ENCODE assay signal across 10 mouse cellular contexts in the genomic region with DNA sequence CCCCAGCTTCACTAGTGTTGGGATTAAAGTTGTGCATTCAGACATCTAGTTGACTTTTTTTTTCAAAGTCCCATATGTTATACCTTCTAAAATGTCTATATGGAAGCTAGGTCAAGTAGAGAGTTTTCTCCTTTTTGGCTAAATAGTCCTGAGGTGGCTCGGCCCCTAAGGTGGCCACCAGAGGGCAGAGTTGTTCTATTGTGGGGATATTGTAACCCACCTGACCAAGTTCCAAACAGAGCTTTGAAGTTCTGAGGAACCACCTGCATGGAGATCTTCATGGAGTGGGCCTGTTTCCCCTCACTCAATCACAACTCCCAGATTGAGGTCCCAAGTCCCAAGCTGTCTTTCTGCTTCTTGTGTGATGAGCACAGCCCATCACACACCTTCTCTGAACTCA. TPM values are rescaled to one million over a fixed set of nuclear protein-coding genes. Genes with fewer than 3 reads are reported as not detected.
A peak's percentile ranks its signal among the peaks of the same experiment; 100 is the strongest.
DNase-seq lines count a peak whose midpoint lies in the region; ATAC-seq and TF ChIP-seq lines count a peak whose summit lies in the region.
"Had no signal": no experiment of that assay in that cellular context is flagged by ENCODE, and none has a peak within 500 bp of the region (broad histone marks: within the 10 kb centered on the region; RNA-seq: fewer than 3 reads in every experiment).

No protein-coding gene starts in this region.

- no peak for ATAC-seq in hindbrain, embryonic 11.5 days (ENCODE audit: low FRiP score)
- no peak for ATAC-seq in hindbrain, embryonic 12.5 days (ENCODE audit: low FRiP score)
- peak; percentile 83 for ATAC-seq in megakaryocyte progenitor cell, adult 5-6 weeks (replicated peaks; ENCODE audit: poor library complexity)
- ATAC-seq in stomach, postnatal 0 days (ENCODE audit: low FRiP score, low TSS enrichment) = 0 out of 2 replicates have a peak, but pooled peaks have one; percentile 57

- TF ChIP-seq CTCF in layer of hippocampus, adult 2 months (conservative IDR thresholded peaks at IDR 0.05) = peak; percentile 93
- TF ChIP-seq CTCF in stomach, postnatal 0 days (IDR thresholded peaks at IDR 0.05; ENCODE audit: low read depth) = peak; percentile 85

- 0% methylated on average over 1 of the region's 1 CpGs for WGBS in hindbrain, embryonic 11.5 days
- WGBS in hindbrain, embryonic 12.5 days = 0% methylated on average over 1 of the region's 1 CpGs
- 0% methylated on average over 1 of the region's 1 CpGs for WGBS in stomach, postnatal 0 days

- peak; percentile 81 for DNase-seq in hindbrain, embryonic 11.5 days (ENCODE audit: low spot score)
- peak; percentile 51 for DNase-seq in adipocyte (ENCODE audit: low spot score)
- peak; percentile 54 to 75 for DNase-seq in cerebellum, postnatal 4 days (ENCODE audit: low spot score in 2 of 2)
- peak; percentile 72 to 85 for DNase-seq in heart, postnatal 14 days
- DNase-seq in layer of hippocampus, adult 2 months (ENCODE audit: low spot score in 2 of 2) = peak; percentile 52 to 71
- peak; percentile 68 for DNase-seq in stomach, postnatal 0 days (ENCODE audit: low spot score)

- no peak overlapping the region for H3K4me2 ChIP-seq in hindbrain, embryonic 11.5 days (replicated peaks; ENCODE audit: low read depth, low read length)
- no peak overlapping the region for H3K4me2 ChIP-seq in hindbrain, embryonic 12.5 days (replicated peaks)
- H3K4me2 ChIP-seq in stomach, postnatal 0 days (replicated peaks; ENCODE audit: low read depth) = no peak overlapping the region
- H3K4me2 ChIP-seq: embryonic facial prominence, embryonic 13.5 days had no signal

- no peaks in the 10 kb centered on the region for H3K4me1 ChIP-seq in hindbrain, embryonic 11.5 days (replicated peaks; ENCODE audit: control insufficient read depth, insufficient read depth, low read length)
- H3K4me1 ChIP-seq in hindbrain, embryonic 12.5 days = 0 out of 2 replicates have a peak, but pooled peaks cover 5% of the 10 kb centered on the region
- no peaks in the 10 kb centered on the region for H3K4me1 ChIP-seq in stomach, postnatal 0 days (replicated peaks; ENCODE audit: control insufficient read depth, insufficient read depth)
- H3K4me1 ChIP-seq: embryonic facial prominence, embryonic 13.5 days had no signal

- intact Hi-C loops in heart, postnatal 14 days (cut with DNase I) = loop anchor here (1.0 to 5.0 kb wide), 4 partner anchors 33 to 281 kb away; no protein-coding TSS in a partner anchor

- no peaks in the 10 kb centered on the region for H3K36me3 ChIP-seq in hindbrain, embryonic 11.5 days (ENCODE audit: control insufficient read depth, insufficient read depth, low read length)
- no peaks in the 10 kb centered on the region for H3K36me3 ChIP-seq in hindbrain, embryonic 12.5 days
- no peaks in the 10 kb centered on the region for H3K36me3 ChIP-seq in stomach, postnatal 0 days (ENCODE audit: control insufficient read depth, insufficient read depth, low read length)
- H3K36me3 ChIP-seq: embryonic facial prominence, embryonic 13.5 days had no signal

- TF ChIP-seq EP300 in stomach, postnatal 0 days (optimal IDR thresholded peaks at IDR 0.05) = no peak

- H3K9me3 ChIP-seq in hindbrain, embryonic 11.5 days (ENCODE audit: control insufficient read depth, low read length) = no peaks in the 10 kb centered on the region
- H3K9me3 ChIP-seq in hindbrain, embryonic 12.5 days (replicated peaks) = no peaks in the 10 kb centered on the region
- H3K9me3 ChIP-seq in stomach, postnatal 0 days (ENCODE audit: control insufficient read depth, low read length) = no peaks in the 10 kb centered on the region
- H3K9me3 ChIP-seq: embryonic facial prominence, embryonic 13.5 days had no signal

- no peaks in the 10 kb centered on the region for H3K27me3 ChIP-seq in hindbrain, embryonic 11.5 days (ENCODE audit: control insufficient read depth, insufficient read depth, low read length)
- H3K27me3 ChIP-seq in hindbrain, embryonic 12.5 days = no peaks in the 10 kb centered on the region
- no peaks in the 10 kb centered on the region for H3K27me3 ChIP-seq in stomach, postnatal 0 days (ENCODE audit: control insufficient read depth, insufficient read depth, low read length)
- H3K27me3 ChIP-seq: embryonic facial prominence, embryonic 13.5 days had no signal

- H3K9ac ChIP-seq in hindbrain, embryonic 11.5 days (ENCODE audit: low read depth, low read length) = no peak overlapping the region
- H3K9ac ChIP-seq in hindbrain, embryonic 12.5 days = no peak overlapping the region
- H3K9ac ChIP-seq in stomach, postnatal 0 days (ENCODE audit: low read length) = no peak overlapping the region
- H3K9ac ChIP-seq: embryonic facial prominence, embryonic 13.5 days had no signal

- H3K27ac ChIP-seq in hindbrain, embryonic 11.5 days (ENCODE audit: low read depth, low read length) = no peak overlapping the region
- H3K27ac ChIP-seq in hindbrain, embryonic 12.5 days = no peak overlapping the region
- H3K27ac ChIP-seq in layer of hippocampus, adult 2 months = no peak overlapping the region
- no peak overlapping the region for H3K27ac ChIP-seq in stomach, postnatal 0 days (replicated peaks)
- H3K27ac ChIP-seq: embryonic facial prominence, embryonic 13.5 days had no signal

- H3K4me3 ChIP-seq in hindbrain, embryonic 11.5 days (ENCODE audit: low read depth, low read length) = no peak overlapping the region
- H3K4me3 ChIP-seq in hindbrain, embryonic 12.5 days = no peak overlapping the region
- no peak overlapping the region for H3K4me3 ChIP-seq in layer of hippocampus, adult 2 months
- H3K4me3 ChIP-seq in stomach, postnatal 0 days (ENCODE audit: low read depth, low read length) = no peak overlapping the region
- H3K4me3 ChIP-seq: embryonic facial prominence, embryonic 13.5 days; myocyte had no signal

RNA-seq across cellular contexts. Expression of gene Pomc, which starts 28.6 kb away (rescaled TPM):
- polyA plus RNA-seq in hindbrain, embryonic 11.5 days (2014; fragmentation: Nextera tagmentation; extraction: Ambion mirVana) = 6.8 and 7.1 TPM in 2 replicates
- polyA plus RNA-seq in hindbrain, embryonic 12.5 days (2016; fragmentation: Nextera tagmentation; extraction: Ambion mirVana) = 5.1 and 6.4 TPM in 2 replicates
- under 1 TPM; 0.55 to 0.76 TPM for total RNA-seq in heart, postnatal 14 days (2021)
- 1 to 10 TPM; 1.7 to 3.1 TPM for total RNA-seq in layer of hippocampus, adult 2 months (2021)
- 0.83 and 1.2 TPM in 2 replicates for total RNA-seq in megakaryocyte progenitor cell, adult 5-6 weeks (2015)
- total RNA-seq in megakaryocyte progenitor cell, adult 5-6 weeks (2017) = 0.44 and 2.2 TPM in 2 replicates
- 0.96 and 1.2 TPM in 2 replicates for polyA plus RNA-seq in stomach, postnatal 0 days (2015; fragmentation: Nextera tagmentation; extraction: Ambion mirVana)
- polyA plus RNA-seq: myocyte had no signal

Comparison
In these comparisons a context has a peak if more than half of its experiments do, and no peak if none do; other contexts are left out.
1. ATAC-seq: peak in megakaryocyte progenitor cell, adult 5-6 weeks (single experiment) and stomach, postnatal 0 days (single experiment); none in hindbrain, embryonic 11.5 days (single experiment) and hindbrain, embryonic 12.5 days (single experiment).
2. Peak in every context shown above with its lines, with median percentiles within 50 percentile points of each other: DNase-seq.